Mouse (Mus musculus) stomach, embryonic 16.5 days (tissue): ENCODE data around the gene Aldh3b1. TPM values are rescaled to one million over a fixed set of nuclear protein-coding genes. Genes with fewer than 3 reads are reported as not detected.

Experiments used
- ATAC-seq: fragments of 200-750 bp; cut with Nextera tagmentation; 2 replicates; pipeline ENCODE4 v1.8.0; 2017; ENCODE audit warnings: moderate number of reproducible peaks, moderate TSS enrichment; ENCODE audit not compliant: insufficient read depth, low FRiP score
- H3K27ac ChIP-seq: fragments of 300-500 bp; sonication (generic); 2 replicates; pipeline ENCODE4 v1.5.1; 2014; ENCODE audit warnings: low read length
- H3K27me3 ChIP-seq: fragments of 300-500 bp; sonication (generic); 2 replicates; pipeline ENCODE4 v1.6.1; 2014; ENCODE audit warnings: low read length, control low read depth, mixed read lengths; ENCODE audit not compliant: control insufficient read depth, insufficient read depth
- H3K36me3 ChIP-seq: fragments of 300-500 bp; sonication (generic); 2 replicates; pipeline ENCODE4 v1.6.1; 2014; ENCODE audit warnings: low read length; ENCODE audit not compliant: control insufficient read depth, insufficient read depth
- H3K4me1 ChIP-seq: fragments of 300-500 bp; sonication (generic); 2 replicates; pipeline ENCODE4 v1.6.1; 2014; ENCODE audit warnings: low read length, control low read depth, mixed read lengths; ENCODE audit not compliant: control insufficient read depth, insufficient read depth
- H3K4me2 ChIP-seq: fragments of 300-500 bp; sonication (generic); 2 replicates; pipeline ENCODE4 v1.6.1; 2014; ENCODE audit warnings: low read depth, low read length, mixed read lengths
- H3K4me3 ChIP-seq: fragments of 300-500 bp; sonication (generic); replicated peaks from 2 replicates; pipeline ENCODE4 v1.5.1; 2014; ENCODE audit warnings: mild to moderate bottlenecking, low read length
- H3K9ac ChIP-seq: fragments of 300-500 bp; sonication (generic); 2 replicates; pipeline ENCODE4 v1.6.1; 2014; ENCODE audit warnings: low read length
- H3K9me3 ChIP-seq: fragments of 300-500 bp; sonication (generic); replicated peaks from 2 replicates; pipeline ENCODE4 v1.6.1; 2016; ENCODE audit warnings: low read length, control low read depth; ENCODE audit not compliant: control insufficient read depth
- WGBS: fragments of 180-500 bp; shearing (Covaris S2); extraction: QIAGEN DNeasy Blood & Tissue Kit; methylation state at CpG from one replicate; pipeline ENCODE4 v1.1.7; 2014; 5-methylcytosine and 5-hydroxymethylcytosine counted together
- polyA plus RNA-seq: library from polyadenylated mRNA; unstranded; fragments of >200 nt; fragmentation: Nextera tagmentation; extraction: Ambion mirVana; gene quantifications from 2 replicates; pipeline ENCODE4 v1.2.1, GENCODE M21; 2015

Aldh3b1 gene
- polyA plus RNA-seq, 1 experiment from 2014 or later = 4.9 TPM

GRCm38 (mm10) chr19:3923586-3923985, 6.0 kb downstream of the Aldh3b1 start:
- no peaks in the 10 kb centered on the region for H3K36me3 ChIP-seq
- H3K9ac ChIP-seq = no peak overlapping the region
- H3K4me3 ChIP-seq = no peak overlapping the region
- no peaks in the 10 kb centered on the region for H3K9me3 ChIP-seq
- H3K27me3 ChIP-seq = no peaks in the 10 kb centered on the region
- no peak overlapping the region for H3K4me2 ChIP-seq
- peak overlapping the region; percentile 34 for H3K27ac ChIP-seq
- 49% methylated on average over 13 of the region's 13 CpGs for WGBS
- 0 out of 2 replicates have a peak, but pooled peaks have one; percentile 27 for ATAC-seq
- peaks cover 8% of the 10 kb centered on the region; the same call in 1 of the 2 replicates for H3K4me1 ChIP-seq

DNA sequence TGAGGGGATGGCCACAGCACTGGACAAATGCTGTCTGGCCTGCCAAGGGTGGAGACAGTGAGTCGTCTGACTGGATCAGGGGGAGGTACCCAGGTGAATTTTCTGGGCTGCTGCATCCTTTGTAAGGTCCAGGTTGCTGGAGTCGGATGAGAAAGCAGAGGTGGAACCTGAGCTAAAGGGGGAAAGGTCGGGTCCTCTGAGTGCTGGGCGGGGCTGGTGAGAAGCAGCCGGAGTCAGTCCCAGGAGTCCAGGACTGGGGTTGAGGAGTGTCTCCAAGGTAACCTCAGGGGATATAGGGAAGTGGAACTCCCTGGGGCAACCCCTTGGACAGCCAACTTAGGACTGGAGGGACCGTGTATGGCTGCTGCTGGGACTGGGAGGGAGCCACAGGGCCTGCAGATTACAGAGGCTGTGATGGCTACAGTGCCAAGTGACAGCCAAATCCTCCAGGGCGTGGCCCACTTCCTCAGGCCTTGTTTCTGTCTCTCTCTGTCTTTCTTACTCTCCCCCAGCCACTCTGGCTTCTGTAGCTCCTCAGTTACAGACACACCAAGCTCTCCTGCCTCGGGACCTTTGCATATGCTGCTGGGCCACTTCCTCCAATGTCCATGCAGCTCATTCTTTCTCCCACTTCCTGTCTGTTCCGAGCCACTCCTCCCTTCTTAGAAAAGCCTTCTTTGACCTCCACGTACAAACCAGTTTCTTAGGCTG, 6.8 kb downstream of the Aldh3b1 start:
- H3K4me1 ChIP-seq = peaks cover 8% of the 10 kb centered on the region; the same call in 1 of the 2 replicates
- no peaks in the 10 kb centered on the region for H3K36me3 ChIP-seq
- no peak for ATAC-seq
- peak overlapping the region; percentile 34 for H3K27ac ChIP-seq
- H3K9me3 ChIP-seq = no peaks in the 10 kb centered on the region
- H3K27me3 ChIP-seq = no peaks in the 10 kb centered on the region
- no peak overlapping the region for H3K4me3 ChIP-seq
- WGBS = 49% methylated on average over 10 of the region's 10 CpGs
- H3K9ac ChIP-seq = no peak overlapping the region
- H3K4me2 ChIP-seq = no peak overlapping the region

- H3K27me3 ChIP-seq = no peaks in the 10 kb centered on the region
- H3K4me1 ChIP-seq = peaks cover 8% of the 10 kb centered on the region; the same call in 1 of the 2 replicates
- H3K27ac ChIP-seq = no peak overlapping the region
- H3K9me3 ChIP-seq = no peaks in the 10 kb centered on the region
- no peak overlapping the region for H3K9ac ChIP-seq
- no peak for ATAC-seq
- no peak overlapping the region for H3K4me2 ChIP-seq
- H3K4me3 ChIP-seq = no peak overlapping the region
- no peaks in the 10 kb centered on the region for H3K36me3 ChIP-seq
Observed at GRCm38 (mm10) chr19:3919928-3920327, 9.7 kb downstream of the Aldh3b1 start.

DNA sequence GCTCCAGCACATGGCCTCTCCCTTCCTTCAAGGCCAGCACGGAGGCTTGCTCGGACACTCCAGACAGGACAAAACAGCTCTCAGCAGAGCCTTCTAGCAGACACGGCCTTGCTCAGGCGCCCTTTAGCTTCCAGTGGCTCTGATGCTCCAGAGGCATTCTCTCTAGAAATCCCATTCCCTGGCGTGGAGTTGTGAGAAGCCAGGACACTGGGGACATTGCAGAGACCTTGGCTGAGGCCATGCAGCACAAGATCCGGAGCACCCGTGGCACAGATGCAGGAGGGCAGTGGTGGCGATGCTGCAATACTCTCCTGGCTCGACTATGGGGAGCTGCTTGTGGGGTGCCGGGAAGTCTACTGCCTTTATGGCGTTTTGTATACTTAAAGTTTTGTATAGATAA, 12.9 kb downstream of the Aldh3b1 start:
- H3K4me3 ChIP-seq = no peak overlapping the region
- no peak overlapping the region for H3K9ac ChIP-seq
- WGBS = 79% methylated on average over 11 of the region's 11 CpGs
- no peak for ATAC-seq
- no peaks in the 10 kb centered on the region for H3K36me3 ChIP-seq
- H3K27ac ChIP-seq = no peak overlapping the region
- peaks cover 14% of the 10 kb centered on the region for H3K4me1 ChIP-seq
- no peak overlapping the region for H3K4me2 ChIP-seq
- H3K27me3 ChIP-seq = no peaks in the 10 kb centered on the region
- no peaks in the 10 kb centered on the region for H3K9me3 ChIP-seq

GRCm38 (mm10) chr19:3914535-3914934, 15.1 kb downstream of the Aldh3b1 start:
- Histone ChIP-seq H3K4me1 (peaks cover 19% of the 10 kb centered on the region), H3K4me3 (no peak overlapping the region), H3K27ac (no peak overlapping the region), H3K9me3 (no peaks in the 10 kb centered on the region), H3K4me2 (no peak overlapping the region), H3K27me3 (no peaks in the 10 kb centered on the region), H3K9ac (no peak overlapping the region), H3K36me3 (0 out of 2 replicates have a peak, but pooled peaks cover 2% of the 10 kb centered on the region)
- ATAC-seq = no peak
- 85% methylated on average over 5 of the region's 5 CpGs for WGBS

DNA sequence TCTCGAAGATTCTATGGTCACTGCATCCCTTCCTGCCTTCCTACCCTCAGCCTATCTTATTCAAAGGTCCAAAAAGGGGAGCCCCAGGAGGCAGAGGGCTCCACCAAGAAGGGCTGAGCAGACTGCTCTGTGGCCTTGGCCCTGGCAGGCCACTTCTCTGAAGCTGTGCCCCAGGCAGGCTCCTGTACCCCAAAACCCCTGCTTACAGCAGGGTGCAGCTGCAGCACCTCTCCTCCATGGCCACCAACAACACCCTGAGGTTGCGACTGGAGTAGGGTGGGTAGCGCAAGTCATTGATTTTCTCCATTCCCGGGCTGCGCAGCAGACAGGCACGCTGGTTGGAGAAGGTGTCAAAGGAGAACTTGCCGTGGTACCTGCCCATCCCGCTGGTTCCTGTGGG, 15.9 kb downstream of the Aldh3b1 start:
- H3K9me3 ChIP-seq = no peaks in the 10 kb centered on the region
- H3K4me3 ChIP-seq = peak overlapping the region; percentile 73
- ATAC-seq = no peak
- H3K4me2 ChIP-seq = peak overlapping the region; percentile 97
- 85% methylated on average over 8 of the region's 8 CpGs for WGBS
- H3K27ac ChIP-seq = peak overlapping the region; percentile 82; the same call in 1 of the 2 replicates
- H3K27me3 ChIP-seq = no peaks in the 10 kb centered on the region
- peaks cover 19% of the 10 kb centered on the region for H3K4me1 ChIP-seq
- peaks cover 9% of the 10 kb centered on the region; the same call in 1 of the 2 replicates for H3K36me3 ChIP-seq
- peak overlapping the region; percentile 77 for H3K9ac ChIP-seq

DNA sequence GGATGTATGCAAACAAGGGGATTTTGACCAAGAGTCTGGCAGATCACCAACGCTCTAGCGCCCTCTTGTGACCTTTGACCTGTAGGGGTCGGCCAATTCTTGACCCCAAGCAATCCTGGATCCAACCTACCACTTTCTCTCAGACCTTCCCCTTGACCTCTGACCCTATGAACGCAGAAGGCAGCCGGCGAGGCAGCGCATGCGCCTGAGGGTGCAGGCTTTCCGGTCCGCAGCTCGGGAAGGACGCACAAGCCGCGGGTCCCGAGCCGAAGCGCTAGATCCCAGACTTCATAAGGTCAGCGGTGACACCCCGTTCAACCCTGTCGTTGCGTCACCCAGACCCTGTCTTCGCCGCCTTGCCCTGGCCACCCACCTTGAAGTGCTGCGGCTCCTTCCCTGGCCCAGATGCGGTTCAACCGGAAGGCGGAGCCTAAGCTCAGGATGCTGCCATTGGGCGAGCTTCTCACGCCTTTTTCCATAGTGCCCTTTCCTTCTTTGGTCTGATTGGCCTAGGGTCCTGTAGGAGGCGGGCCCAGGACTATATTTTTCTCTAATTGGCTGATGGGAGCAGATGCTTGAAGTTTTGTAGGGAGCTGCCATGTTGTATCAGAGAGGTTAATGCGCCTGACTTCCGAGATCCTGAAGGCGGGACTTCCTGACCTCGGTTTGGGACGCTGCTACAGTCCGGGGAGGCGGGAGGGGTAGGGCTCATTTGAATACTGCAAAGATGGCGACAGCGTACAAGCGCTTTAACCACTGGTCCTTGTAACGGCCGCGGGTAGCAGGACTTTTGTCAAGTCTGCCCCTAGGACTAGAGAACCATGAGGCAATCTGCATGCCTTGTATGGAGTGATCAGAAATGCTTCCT, 17.0 kb downstream of the Aldh3b1 start, which contains the start of gene Ndufs8:
Gene Ndufs8 (minus strand): TSS at position 438 of the 868 bp plus-strand sequence.
- H3K4me3 ChIP-seq = peak within 1 kb of the TSS; percentile 73
- peaks cover 11% of the 10 kb centered on the region; the same call in 1 of the 2 replicates for H3K36me3 ChIP-seq
- H3K9ac ChIP-seq = peak within 1 kb of the TSS; percentile 82
- no peaks in the 10 kb centered on the region for H3K27me3 ChIP-seq
- peak within 1 kb of the TSS; percentile 97 for H3K4me2 ChIP-seq
- WGBS = under 1% methylated on average over 43 of the region's 43 CpGs
- H3K4me1 ChIP-seq = peaks cover 24% of the 10 kb centered on the region
- peak; percentile 97 for ATAC-seq
- no peaks in the 10 kb centered on the region for H3K9me3 ChIP-seq
- H3K27ac ChIP-seq = peak within 1 kb of the TSS; percentile 82

DNA sequence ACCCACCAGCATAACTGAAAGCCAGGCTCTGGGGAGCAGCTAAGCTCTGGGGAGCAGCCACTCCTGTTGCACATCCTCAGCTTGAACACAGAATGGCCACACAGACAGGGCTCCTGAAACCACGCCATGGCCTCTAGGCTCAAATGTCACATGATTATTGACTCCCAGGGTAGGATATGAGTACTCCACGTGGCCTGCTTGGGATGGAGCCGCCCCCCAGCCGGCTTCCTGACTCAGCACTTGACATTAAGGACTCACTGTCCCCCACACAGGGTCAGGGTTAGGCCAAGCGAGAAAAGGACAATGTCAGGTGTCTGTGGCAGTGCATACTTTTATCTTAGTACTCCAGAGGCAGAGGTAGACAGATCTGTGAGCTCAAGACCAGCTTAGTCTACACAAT, 19.4 kb downstream of the Aldh3b1 start:
- no peak overlapping the region for H3K4me2 ChIP-seq
- no peak overlapping the region for H3K4me3 ChIP-seq
- peaks cover 11% of the 10 kb centered on the region; the same call in 1 of the 2 replicates for H3K36me3 ChIP-seq
- no peaks in the 10 kb centered on the region for H3K9me3 ChIP-seq
- H3K27ac ChIP-seq = no peak overlapping the region
- no peaks in the 10 kb centered on the region for H3K27me3 ChIP-seq
- no peak overlapping the region for H3K9ac ChIP-seq
- WGBS = 66% methylated on average over 5 of the region's 5 CpGs
- ATAC-seq = no peak
- peaks cover 41% of the 10 kb centered on the region for H3K4me1 ChIP-seq
